Mouse (Mus musculus) R1 (cell line): ENCODE measurements around the gene Pi4ka.

Experiments used
- DNase-seq: peaks from one replicate; pipeline ENCODE4 v3.0.0-alpha.2; 2018; ENCODE audit warnings: low read depth, low spot score

The Pi4ka gene

DNA sequence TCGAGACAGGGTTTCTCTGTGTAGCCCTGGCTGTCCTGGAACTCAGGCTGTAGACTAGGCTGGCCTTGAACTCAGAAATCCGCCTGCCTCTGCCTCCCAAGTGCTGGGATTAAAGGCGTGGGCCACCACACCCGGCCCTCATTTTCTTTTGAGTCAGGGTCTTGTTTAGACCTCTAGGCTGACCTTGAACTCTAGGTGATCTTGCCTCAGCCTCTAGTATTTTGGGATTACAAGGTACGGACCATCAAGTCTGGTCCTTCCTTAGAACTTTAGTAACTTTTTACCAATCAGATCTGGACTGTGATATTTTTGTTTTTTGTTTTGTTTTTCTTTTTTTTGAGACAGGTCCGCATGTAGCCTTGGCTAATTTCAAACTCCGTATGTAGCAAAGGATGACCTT lies 130.4 kb downstream of the Pi4ka start, which contains the start of gene Tmem191c:
TSS of gene Tmem191c (plus strand) at position 357 of the 400 bp plus-strand sequence.
- DNase-seq, result peak; percentile 88

DNA sequence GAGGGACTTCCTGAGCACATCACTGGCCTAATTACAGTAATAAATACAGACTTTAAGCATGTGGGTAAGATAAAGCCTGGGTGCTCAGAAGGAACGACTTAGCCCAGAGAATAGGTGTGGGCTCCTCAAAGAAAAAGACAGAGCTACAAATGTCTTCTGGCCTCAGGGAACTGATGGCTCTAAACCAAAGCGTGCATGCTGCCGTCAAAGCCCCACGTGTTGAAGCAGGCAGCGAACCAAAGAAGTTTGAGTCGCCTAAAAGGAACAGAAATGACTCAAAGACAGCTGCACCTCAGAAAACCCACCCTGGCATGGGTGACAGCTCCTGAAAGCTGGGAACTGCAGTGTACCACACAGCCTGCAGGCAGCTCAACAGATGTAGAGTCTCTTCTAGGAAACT lies 134.3 kb downstream of the Pi4ka start:
- no peak for DNase-seq

DNA sequence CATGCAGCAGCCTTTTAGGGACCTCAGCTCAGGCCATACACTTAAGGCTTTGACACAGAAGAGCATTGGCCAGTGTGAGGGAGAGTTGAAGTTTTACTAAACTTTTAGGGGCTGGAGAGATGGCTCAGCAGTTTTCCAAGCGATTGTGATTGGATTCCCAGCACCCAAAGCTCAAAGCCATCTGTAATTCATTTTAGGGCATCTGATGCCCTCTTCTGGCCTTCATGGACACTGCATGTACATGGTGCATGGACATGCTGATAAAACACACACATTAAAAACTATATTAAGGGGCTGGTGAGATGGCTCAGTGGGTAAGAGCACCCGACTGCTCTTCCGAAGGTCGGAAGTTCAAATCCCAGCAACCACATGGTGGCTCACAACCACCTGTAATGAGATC lies 135.0 kb downstream of the Pi4ka start:
- peak; percentile 82 for DNase-seq

DNA sequence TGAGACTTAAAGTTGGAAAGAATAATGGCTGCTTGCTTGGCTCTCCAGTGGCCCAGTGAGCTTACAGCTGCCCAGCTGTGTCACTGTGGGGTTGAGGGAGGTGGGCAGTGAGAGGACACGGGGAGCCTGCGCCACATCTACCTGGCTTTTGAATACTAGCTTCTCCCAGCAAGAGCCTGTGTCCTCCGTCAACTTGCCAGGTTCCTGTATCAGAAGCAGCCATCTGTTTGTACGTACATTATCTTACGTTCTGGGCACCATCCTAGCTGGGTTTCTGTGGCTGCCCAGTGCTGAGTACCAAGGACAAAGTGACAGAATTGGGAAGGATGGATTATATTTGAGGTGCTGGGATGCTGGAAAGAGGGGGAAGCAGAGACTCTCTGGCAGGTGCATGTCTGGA lies 136.2 kb downstream of the Pi4ka start:
- no peak for DNase-seq

DNA sequence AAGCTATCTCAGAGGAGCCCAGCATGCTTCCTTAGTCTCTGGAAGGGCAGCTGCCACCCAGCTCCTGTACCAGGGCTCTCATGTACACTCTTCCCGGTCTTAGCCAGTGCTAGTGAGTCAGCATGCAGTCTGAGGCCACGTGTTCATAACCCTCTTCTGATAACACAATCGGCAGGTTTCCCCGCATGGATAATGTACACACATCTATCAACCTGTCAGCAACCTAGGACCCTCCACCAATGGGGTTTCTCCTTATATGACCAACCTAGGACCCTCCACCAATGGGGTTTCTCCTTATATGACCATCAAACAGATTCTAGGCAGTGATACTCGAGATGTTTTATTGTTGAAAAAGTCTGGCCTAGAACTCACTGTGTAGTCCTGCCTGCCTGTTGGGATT lies 138.2 kb downstream of the Pi4ka start:
- no peak for DNase-seq

DNA sequence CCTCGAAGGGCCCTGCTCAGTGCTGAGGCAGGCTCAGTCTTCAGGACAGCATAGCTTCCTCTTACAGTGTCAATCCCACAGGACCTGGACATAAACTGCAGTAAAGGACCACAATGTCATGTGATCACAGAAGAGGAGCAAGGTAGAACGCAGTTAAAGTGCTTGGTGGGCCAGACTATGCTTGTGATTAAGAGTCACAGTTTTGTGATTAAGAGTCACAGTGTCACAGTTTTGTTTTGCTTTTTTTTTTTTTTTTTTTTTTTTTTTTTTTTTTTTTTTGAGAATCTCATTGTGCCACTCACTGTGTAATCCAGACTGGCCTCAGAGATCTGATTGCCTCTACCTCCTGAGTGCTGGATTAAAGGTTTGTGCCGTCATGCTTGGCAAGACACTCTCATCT lies 140.0 kb downstream of the Pi4ka start:
- no peak for DNase-seq

DNA sequence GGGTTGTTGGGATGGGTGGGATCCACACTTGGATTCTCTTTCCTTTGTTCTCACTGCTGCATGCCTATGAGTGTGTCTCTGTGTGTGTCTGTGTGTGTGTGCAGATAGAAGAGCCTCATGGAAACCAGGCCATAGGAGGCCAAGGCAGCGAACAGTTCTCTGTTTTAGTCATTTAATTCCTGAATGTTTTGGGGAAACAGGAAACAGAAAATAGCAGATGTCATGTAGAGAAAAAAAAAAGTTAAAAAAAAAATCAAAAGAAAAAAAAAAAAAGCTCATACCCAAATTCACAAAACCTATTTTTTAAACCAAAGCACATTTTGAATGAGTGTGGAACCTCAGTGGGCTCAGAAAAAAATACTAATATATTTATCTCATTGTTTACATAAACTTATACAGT lies 144.8 kb downstream of the Pi4ka start:
- DNase-seq, result no peak

DNA sequence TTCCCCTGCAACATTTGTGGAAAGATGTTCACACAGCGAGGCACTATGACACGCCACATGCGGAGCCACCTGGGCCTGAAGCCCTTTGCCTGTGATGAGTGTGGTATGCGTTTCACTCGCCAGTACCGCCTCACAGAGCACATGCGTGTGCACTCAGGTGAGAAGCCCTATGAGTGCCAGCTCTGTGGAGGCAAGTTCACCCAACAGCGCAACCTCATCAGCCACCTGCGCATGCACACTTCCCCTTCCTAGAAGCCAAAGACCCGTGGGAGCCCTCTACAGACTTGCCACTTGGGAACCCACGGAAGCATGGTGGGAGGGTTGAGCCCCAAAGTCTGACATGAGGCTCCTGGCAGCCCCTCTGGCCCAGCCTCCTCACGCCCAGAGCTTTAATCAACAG lies 147.2 kb downstream of the Pi4ka start:
- no peak for DNase-seq

DNA sequence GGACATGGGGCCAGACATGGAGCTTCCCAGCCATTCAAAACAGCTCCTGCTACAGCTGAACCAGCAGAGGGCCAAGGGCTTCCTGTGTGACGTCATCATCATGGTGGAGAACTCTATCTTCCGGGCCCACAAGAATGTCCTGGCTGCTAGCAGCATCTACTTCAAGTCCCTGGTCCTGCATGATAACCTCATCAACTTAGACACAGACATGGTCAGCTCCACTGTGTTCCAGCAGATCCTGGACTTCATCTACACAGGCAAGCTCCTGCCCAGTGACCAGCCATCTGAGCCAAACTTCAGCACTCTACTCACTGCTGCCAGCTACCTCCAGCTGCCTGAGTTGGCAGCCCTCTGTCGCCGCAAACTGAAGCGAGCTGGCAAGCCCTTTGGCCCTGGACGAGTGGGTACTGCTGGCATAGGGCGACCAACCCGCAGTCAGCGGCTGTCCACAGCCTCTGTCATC lies 148.7 kb downstream of the Pi4ka start:
- DNase-seq, result peak; percentile 77

DNA sequence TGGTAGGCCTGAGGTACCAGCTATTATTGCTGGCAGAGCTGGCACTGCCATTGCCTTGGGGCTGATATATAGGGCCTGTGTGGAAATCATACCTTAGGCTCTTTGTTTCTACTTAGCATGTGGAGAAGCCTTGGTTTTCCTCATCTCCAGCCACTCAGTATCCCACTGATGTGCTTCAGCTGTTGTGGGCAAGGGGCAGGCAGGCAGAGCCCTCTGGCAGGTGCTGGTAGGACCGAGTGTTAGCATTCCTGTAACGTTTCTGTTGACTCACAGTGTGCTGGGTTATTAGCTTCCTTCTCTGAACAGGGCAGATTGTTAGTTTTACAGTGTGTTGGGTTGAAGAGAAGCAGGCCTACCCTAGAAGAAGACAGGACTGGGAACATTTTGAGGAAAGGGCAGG lies 150.8 kb downstream of the Pi4ka start:
- DNase-seq, result no peak

DNA sequence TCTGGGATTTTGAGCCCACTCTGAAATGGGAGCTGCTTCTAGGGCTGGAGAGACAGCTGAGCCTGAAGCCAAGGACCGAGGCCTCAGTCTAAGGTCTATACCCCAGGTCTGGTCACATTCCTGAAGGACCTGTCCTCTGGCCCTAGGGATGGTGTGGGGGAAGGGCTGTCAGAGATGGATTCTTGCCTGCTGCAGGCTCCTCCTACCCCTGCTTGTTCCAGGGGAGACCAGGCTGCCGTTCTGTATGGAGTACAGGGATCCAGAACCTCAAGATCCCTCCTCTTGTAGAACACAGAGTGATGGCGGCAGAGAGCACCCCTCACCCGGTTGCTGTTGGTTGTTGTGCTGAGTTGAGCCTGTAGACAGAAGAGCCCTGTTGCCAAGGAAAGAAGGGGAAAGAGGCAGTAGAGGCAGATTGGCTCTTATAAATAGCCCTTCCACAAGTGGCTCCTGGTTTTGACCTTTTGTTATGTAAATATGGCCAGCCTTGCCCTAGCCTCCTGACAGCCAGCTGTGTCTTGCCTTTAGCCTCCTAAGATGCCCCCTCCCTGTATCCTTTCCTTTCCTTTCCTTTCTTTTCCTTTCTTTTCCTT lies 152.0 kb downstream of the Pi4ka start:
- peak; percentile 71 for DNase-seq

DNA sequence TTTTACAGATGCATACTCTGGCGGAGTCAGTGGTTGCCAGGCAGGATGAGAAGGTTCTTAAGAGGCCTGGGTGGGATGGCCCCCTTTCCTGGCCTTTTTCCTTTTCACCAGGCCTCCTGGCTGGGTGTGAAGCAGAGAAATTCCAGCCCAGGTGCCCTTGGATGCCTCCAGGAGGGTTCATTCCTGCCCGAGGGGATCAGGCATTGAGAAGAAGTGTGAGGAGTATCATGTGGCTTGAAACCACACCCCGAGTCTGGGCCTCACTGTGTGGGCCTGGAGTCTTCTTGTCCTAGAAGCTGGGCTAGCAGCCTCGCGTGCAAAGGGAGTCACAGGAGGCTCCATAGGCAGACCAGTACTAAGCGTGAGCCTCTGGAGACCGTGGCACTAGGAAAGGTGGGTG lies 153.3 kb downstream of the Pi4ka start:
- DNase-seq, result peak; percentile 73

DNA sequence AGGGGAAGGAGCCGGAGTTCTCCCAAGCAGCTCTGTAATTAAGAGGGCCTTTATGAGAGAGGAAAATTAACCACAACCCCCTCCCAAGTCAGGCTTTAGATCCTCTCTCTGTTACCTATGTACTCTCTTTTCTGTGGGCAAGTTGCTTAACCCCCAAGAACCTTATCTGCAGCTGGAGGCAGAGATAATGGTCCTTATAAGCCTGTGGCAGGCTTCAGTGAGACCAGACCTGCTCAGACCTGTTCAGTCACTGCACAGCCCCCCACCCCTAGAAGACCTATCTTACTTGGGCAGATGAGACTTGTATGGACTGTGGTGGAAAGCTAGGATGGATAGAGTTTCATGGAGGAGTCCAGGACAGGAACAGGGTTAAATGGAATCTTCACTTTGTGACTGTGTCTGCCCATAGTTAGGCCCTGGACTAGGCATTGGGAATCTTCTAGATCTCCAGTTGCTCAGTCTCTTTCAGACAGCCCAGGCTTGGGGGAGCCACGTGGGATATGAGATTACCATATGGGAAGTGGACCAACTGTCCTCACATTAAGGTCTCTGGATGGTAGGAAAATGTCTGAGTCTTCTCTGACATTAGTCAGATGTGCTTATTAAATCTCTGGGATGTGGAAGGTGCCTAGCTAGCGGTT lies 153.9 kb downstream of the Pi4ka start:
- DNase-seq, result no peak

DNA sequence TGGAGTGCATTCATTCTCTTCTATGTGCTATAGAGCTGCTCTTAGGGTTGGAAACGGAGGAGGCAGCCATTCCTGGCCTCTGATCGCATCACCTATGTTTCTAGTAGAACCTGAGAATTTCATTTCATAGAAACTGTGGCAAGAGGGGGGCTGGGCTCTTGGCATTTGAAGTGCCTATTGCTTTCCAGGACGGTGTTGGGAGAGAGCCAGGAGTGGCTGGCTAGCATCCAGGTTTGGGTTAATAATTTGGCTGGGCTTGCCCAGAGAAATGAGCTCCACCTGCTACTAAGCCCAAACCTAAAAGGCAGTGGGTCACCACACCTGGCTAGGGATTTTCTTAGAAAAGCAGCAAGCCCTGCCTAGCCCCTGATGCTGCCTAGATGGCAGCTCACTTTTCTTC lies 154.6 kb downstream of the Pi4ka start:
- no peak for DNase-seq

DNA sequence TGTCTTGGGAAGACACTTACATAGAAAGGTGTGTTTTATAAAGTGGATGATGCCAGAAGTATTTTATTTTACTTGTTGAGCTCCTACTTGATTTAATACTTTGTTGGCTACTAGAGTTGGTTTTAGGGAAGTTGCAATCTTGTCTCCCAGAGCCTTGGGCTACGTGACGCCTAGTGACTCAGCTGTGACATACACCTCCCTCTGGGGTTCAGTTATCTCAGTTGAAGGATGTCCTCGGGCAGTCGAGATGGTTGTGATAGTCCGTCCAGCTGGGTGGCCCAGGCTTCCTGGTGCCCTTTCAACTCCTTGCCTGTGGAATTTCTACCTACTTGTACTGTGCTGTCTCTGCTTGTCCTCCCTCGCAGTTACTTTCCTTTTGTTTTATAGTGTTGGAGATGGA lies 157.0 kb downstream of the Pi4ka start:
- DNase-seq, result no peak

DNA sequence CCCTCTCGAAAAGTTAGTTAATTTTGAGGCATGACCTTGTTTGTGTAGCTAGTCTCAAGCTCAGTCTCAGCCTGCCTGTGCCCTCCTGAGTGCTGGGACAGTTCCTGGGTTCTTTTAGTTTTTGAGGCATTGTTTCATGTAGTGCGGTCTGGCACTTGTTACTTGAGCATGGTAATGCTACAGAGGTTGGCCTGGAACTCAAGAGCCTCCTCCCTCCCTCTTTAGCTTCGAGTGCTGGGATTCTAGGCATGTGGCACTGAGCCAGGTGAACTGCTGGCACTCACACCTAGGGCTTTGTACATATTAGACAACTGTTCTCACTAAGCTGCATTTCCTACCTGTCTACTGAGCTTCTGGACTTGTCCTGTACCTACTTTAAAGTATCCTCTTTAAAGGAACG lies 158.4 kb downstream of the Pi4ka start:
- DNase-seq, result no peak

DNA sequence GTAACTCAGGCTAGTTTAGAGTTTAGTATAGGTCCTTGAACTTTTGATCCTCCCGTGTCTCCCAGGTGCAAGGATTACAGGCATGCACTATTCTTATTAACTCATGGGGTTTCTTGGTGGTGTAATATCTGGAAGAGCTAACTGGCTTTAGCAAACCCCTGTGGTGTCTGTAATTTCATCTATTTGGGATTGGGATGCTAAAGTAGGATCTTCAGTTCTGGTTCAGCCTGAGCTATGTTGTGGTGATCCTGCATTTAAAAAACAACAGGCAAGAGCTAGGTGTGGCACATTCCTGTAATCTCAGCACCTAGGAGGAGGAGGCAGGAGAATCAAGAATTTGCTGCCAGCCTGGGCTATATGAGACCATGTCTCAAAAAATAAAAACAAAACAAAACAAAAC lies 161.1 kb downstream of the Pi4ka start:
- peak; percentile 92 for DNase-seq

DNA sequence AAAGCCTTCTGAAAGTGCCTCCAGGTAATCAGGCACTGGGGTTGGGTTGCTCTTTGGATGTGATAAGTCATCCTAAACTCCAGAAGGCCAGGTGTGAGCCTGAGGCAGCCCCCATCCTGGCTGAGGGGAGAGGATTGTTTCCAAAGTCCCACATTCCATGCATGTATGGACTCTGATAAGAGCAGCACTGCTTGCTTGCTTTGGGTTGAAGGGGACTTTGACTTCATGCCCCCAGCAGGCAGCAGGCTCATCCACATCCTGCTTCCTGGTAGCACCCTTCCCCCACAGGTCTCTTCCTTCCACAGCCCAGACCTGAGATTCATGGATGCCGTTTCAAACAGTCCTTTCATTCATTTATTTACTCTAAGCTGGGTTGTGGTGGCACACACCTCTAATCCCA lies 162.4 kb downstream of the Pi4ka start:
- DNase-seq, result peak; percentile 69

DNA sequence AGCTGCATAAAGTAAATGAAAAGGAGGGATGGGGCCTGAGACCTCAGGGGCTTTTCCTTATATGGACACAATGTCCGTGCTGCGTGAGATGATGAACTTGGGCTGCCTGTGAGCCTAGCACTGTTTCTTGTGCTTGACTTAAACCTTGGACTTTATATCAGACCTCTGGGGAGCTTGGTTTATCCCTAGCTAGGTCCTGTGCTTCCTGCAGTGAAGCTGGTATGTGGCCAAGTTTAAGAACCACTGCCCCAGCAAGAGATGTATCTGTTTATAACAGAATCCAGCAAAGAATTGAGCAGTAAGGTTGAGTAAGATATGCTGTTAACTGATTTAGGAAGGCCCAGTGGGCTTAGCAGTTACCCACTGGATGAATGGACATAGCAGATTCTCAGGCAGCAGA lies 166.7 kb downstream of the Pi4ka start:
- DNase-seq, result no peak

DNA sequence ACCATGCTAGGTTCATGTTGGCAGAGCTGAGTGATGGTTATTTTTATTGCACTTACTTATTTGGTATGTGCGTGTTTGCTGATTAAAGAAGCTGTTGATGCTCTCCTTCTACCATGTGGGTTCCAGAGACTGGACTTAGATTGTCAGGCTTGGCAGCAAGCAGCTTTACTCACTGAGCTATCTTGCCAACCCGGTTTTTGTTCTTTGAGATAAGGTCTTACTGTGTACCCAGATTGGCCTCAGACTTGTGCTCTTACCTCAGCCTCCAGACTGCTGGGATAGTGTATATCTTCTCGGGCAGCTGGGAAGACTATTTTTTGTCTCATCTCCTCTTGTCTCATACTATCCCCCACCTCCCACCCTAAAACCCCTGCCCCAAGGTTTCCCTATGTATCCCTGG lies 168.5 kb downstream of the Pi4ka start:
- DNase-seq, result no peak

DNA sequence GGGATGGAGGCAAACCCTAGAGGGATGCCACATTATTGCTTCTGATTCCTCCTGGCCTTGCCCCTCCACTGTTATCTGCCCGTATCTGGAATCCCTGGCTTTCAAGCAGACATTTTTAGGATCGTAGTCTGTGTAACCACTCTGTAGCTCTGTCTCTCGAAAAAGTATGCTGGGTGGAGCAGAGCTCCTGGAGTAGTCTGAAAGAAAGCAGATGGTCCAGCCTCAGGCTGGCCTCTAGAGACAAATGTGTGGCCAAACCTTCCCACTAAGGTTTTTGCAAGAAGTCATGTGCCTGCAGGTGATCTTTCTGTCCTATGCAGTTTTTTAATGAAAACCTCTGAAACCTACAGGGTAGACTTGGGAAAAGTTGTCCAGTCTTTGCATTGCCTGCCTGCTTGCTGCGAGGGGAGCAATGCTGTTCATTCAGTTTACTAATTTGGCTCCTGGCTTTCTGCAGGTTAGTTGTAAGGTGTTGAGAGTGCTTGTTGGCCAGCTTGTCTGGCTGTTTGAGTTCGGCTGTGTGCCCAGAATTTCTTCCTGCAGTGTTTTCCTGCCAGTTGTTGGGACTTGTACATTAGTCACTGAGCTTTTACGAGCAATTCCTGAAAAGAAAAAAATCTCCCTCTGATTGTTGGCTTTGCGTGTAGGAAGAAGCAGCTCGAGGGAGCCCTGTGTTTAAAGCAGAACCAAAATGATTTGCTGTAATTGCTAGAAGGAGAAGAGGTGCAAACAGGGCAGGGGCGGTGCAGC lies 171.0 kb downstream of the Pi4ka start:
- DNase-seq, result no peak

DNA sequence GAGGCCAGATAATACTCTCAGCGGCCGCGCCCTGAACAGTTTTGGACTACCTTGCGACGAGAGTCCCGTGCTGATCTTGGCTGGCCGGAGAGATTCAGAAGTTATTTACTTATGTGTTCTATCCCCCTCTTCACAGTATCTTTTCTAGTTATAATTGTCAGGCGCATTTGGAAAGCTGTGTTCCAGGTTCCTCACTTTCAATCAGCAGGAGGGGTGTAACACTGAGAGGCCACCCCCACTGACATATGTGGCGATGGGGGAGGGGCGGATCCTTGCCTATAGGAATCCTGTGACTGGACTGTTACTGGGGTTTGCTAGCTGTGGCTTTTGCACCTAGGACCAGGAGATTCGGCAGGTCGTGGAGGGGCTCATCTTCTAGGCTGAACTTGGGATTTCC lies 171.6 kb downstream of the Pi4ka start:
- peak; percentile 87 for DNase-seq
